Mouse (Mus musculus): Measurements from ENCODE around the gene Dnajc1. TPM values are rescaled to one million over a fixed set of nuclear protein-coding genes. Genes with fewer than 3 reads are reported as not detected.

Dnajc1 gene
- total and polyA plus RNA-seq, 3 experiments = 9.3 to 86.1 (median 14.3) TPM

DNA sequence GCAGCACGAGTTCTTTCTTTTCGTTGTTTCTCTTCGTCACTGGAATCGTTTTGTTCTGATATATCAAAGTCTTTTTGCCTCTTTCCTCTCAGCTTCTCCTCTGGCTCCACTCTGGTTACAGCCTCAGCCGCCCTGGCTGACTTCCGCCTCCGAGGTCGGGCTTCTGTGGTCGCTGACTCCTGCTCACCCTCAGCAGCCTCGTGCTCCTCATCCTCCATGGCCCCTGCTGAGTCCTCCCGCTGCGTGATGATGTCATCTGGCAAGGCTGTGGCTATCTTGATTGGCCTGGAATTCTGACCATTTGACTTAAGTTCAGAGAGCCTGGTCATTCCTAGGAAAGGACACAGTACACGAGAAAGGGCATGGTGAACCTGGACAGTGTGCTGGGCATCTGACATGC is 173.1 kb downstream of the Dnajc1 start:
- Histone ChIP-seq H3K4me3 (ENCODE audit: control insufficient read depth in 1 of 2, insufficient read depth in 1 of 2, low read depth in 2 of 2, low read length in 2 of 2) (no peak overlapping the region), H3K27ac (ENCODE audit: control insufficient read depth, low read depth, low read length) (no peak overlapping the region), H3K36me3 (ENCODE audit: control insufficient read depth in 1 of 2, insufficient read depth in 2 of 2, low read length in 2 of 2) (peaks cover 0 to 1% of the 10 kb centered on the region in 2 experiments; a peak in 1 of 4 replicates)

DNA sequence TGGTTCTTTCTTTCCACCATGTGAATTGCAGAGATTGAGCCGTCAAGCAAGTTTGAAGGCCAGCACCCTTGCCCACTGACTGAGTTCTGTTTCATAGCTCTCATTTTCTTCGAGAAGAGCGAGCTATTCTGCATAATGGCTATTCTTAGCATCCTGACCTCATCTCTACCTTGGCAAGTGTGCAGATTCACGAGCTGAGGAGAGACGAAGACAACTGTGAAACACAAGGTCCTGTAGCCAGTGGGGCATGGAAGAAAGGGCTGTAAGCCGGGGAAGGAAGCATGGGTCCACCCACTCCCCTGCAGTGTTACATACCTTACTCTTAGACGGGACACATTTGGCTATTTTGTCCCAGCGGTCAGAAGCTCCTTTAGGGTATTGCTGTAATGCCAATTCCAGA is 173.5 kb downstream of the Dnajc1 start:
- H3K27me3 ChIP-seq (ENCODE audit: control insufficient read depth in 1 of 2, insufficient read depth in 2 of 2, low read length in 2 of 2) = no peaks in the 10 kb centered on the region
- TF ChIP-seq USF2 (IDR thresholded peaks at IDR 0.05; ENCODE audit: borderline replicate concordance in 1 of 2, insufficient read depth in 1 of 2, low read depth in 1 of 2, low read length in 2 of 2) (no peak), EP300 (IDR thresholded peaks at IDR 0.05; ENCODE audit: low read depth in 1 of 2, low read length in 2 of 2) (no peak), HCFC1 (IDR thresholded peaks at IDR 0.05; ENCODE audit: low read depth, low read length) (no peak), TCF12 (IDR thresholded peaks at IDR 0.05; ENCODE audit: low read depth, low read length) (no peak), TAL1 (IDR thresholded peaks at IDR 0.05; ENCODE audit: low read length) (no peak), ZMIZ1 (IDR thresholded peaks at IDR 0.05; ENCODE audit: low read depth, low read length) (no peak)
- no peak overlapping the region for H3K27ac ChIP-seq (ENCODE audit: control insufficient read depth, low read depth, low read length)
- no peaks in the 10 kb centered on the region for H3K9me3 ChIP-seq (replicated peaks; ENCODE audit: insufficient read depth, low read length)
- H3K4me1 ChIP-seq (ENCODE audit: control insufficient read depth in 1 of 2, insufficient read depth in 2 of 2, low read length in 2 of 2) = no peaks in the 10 kb centered on the region
- peaks cover 0 to 1% of the 10 kb centered on the region in 2 experiments; a peak in 1 of 4 replicates for H3K36me3 ChIP-seq (ENCODE audit: control insufficient read depth in 1 of 2, insufficient read depth in 2 of 2, low read length in 2 of 2)
- H3K9ac ChIP-seq (ENCODE audit: control insufficient read depth, low read depth, low read length, poor library complexity, severe bottlenecking) = no peak overlapping the region
- H3K79me2 ChIP-seq (ENCODE audit: control insufficient read depth, insufficient read depth, low read length, poor library complexity) = no peaks in the 10 kb centered on the region
- no peak overlapping the region for H3K4me3 ChIP-seq (ENCODE audit: control insufficient read depth in 1 of 2, insufficient read depth in 1 of 2, low read depth in 2 of 2, low read length in 2 of 2)
- no peak for DNase-seq (ENCODE audit: low read depth, low spot score)

More for the DNA sequence above, 173.1 kb downstream of the Dnajc1 start:
- Histone ChIP-seq H3K9me3 (replicated peaks; ENCODE audit: insufficient read depth, low read length) (no peaks in the 10 kb centered on the region), H3K4me1 (ENCODE audit: control insufficient read depth in 1 of 2, insufficient read depth in 2 of 2, low read length in 2 of 2) (no peaks in the 10 kb centered on the region), H3K27me3 (ENCODE audit: control insufficient read depth in 1 of 2, insufficient read depth in 2 of 2, low read length in 2 of 2) (no peaks in the 10 kb centered on the region), H3K9ac (ENCODE audit: control insufficient read depth, low read depth, low read length, poor library complexity, severe bottlenecking) (no peak overlapping the region), H3K79me2 (ENCODE audit: control insufficient read depth, insufficient read depth, low read length, poor library complexity) (no peaks in the 10 kb centered on the region)
- TF ChIP-seq MEF2A (IDR thresholded peaks at IDR 0.05; ENCODE audit: extremely low read depth, insufficient replicate concordance, low read depth, low read length, poor library complexity, severe bottlenecking) (no peak), MAZ (IDR thresholded peaks at IDR 0.05; ENCODE audit: low read depth, low read length) (no peak), KAT2A (conservative IDR thresholded peaks at IDR 0.05; ENCODE audit: low read depth, low read length) (no peak), NRF1 (IDR thresholded peaks at IDR 0.05; ENCODE audit: insufficient read depth, low read depth, low read length, poor library complexity, severe bottlenecking) (no peak), GABPA (IDR thresholded peaks at IDR 0.05; ENCODE audit: low read depth, low read length) (no peak), ELF1 (IDR thresholded peaks at IDR 0.05; ENCODE audit: low read depth, low read length) (no peak), CHD1 (IDR thresholded peaks at IDR 0.05; ENCODE audit: low read depth, low read length) (no peak), CHD2 (IDR thresholded peaks at IDR 0.05; ENCODE audit: low read length) (no peak), BHLHE40 (IDR thresholded peaks at IDR 0.05; ENCODE audit: borderline replicate concordance, low read depth, low read length) (no peak), ZKSCAN1 (IDR thresholded peaks at IDR 0.05; ENCODE audit: low read depth, low read length) (no peak), E2F4 (IDR thresholded peaks at IDR 0.05; ENCODE audit: borderline replicate concordance, low read depth, low read length) (no peak), JUND (IDR thresholded peaks at IDR 0.05; ENCODE audit: low read depth, low read length) (no peak), TBP (IDR thresholded peaks at IDR 0.05; ENCODE audit: low read depth, low read length) (no peak)
- no peak for DNase-seq (ENCODE audit: low read depth, low spot score)

Measured in MEL (cell line).